Mouse (Mus musculus) liver, adult 2 months (tissue): Measurements from ENCODE around the gene Fryl.

Source experiments
- CTCF ChIP-seq: fragments of 200-500 bp; IDR thresholded peaks from 2 replicates; pipeline ENCODE4 v1.5.1; 2011; ENCODE audit warnings: low read depth, low read length, control low read depth
- POLR2A ChIP-seq: fragments of 200-500 bp; IDR thresholded peaks from 2 replicates; pipeline ENCODE4 v1.6.1; 2011; ENCODE audit warnings: low read length, control low read depth; ENCODE audit not compliant: insufficient read depth; ENCODE audit errors: extremely low read depth

- TF ChIP-seq CTCF, result no peak
- no peak for TF ChIP-seq POLR2A
These were observed 38.6 kb upstream of the Fryl start for GRCm38 (mm10) chr5:73295016-73295415.
